ENCODE assay signal across 8 mouse cellular contexts in the genomic region with DNA sequence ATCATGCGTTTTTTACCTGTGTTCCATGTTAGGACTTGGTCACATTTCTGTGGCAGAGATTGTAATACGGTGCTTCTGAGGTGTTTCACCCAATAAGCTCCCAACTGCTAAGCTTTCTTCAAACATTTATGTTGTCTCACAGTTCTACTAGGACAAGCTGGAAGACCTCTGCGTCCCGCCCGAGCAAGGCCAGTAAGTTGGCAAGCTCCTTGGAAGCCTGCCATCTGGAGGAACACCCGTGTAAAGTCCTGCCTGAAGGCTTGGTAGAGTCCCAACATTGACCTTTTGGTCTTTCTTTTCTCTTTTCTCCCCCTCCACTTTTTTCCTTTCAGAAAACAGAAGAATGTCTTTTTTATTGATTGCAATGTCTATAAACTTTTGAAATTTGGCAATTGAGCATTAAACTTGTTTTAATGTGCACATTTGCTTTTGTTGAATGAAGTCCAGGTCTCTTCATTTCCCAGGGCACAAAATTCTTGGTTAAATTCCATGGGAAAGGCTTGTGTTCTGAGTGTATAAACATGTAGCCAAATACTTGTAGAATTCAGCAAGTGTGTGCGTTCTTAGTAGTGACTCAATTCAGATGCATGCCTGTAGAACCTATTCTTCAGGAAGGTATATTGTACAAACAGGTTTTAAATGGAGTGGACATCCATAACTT.
A peak's percentile ranks its signal among the peaks of the same experiment; 100 is the strongest.
DNase-seq lines count a peak whose midpoint lies in the region; ATAC-seq and TF ChIP-seq lines count a peak whose summit lies in the region.

No protein-coding gene starts in this region.

- 56% methylated on average over 7 of the region's 7 CpGs for WGBS in lung, embryonic 14.5 days

- intact Hi-C loops in gastrocnemius, postnatal 36 days (cut with DNase I) = no loop called here

- peak; percentile 42 for TF ChIP-seq CTCF in layer of hippocampus, adult 2 months (conservative IDR thresholded peaks at IDR 0.05)
- peak; percentile 29 for TF ChIP-seq CTCF in lung, embryonic 14.5 days (IDR thresholded peaks at IDR 0.05; ENCODE audit: low read depth)

- H3K36me3 ChIP-seq in lung, embryonic 14.5 days (ENCODE audit: insufficient read depth) = no peaks in the 10 kb centered on the region

- no peak overlapping the region for H3K9ac ChIP-seq in lung, embryonic 14.5 days

- DNase-seq in layer of hippocampus, adult 2 months (ENCODE audit: low spot score in 2 of 2) = peak; percentile 34
- no peak for DNase-seq in layer of hippocampus, postnatal 36 days
- DNase-seq in adrenal gland, postnatal 25 days = peak; percentile 84
- peak; percentile 10 to 13 for DNase-seq in gastrocnemius, postnatal 36 days
- DNase-seq in lung, embryonic 14.5 days = peak; percentile 73
- no peak for DNase-seq in thymus, postnatal 25 days
- no peak for DNase-seq in yolk sac, embryonic 10.5 days (ENCODE audit: low spot score)
- no peak for DNase-seq in spleen, postnatal 36 days (ENCODE audit: low spot score in 2 of 2)

- no peaks in the 10 kb centered on the region for H3K27me3 ChIP-seq in lung, embryonic 14.5 days (ENCODE audit: insufficient read depth, low read length)

- H3K4me3 ChIP-seq in layer of hippocampus, adult 2 months = no peak overlapping the region
- H3K4me3 ChIP-seq in lung, embryonic 14.5 days (ENCODE audit: low read depth, low read length) = no peak overlapping the region

- H3K27ac ChIP-seq in layer of hippocampus, adult 2 months = peak overlapping the region; percentile 11; the same call in 1 of the 2 replicates
- H3K27ac ChIP-seq in lung, embryonic 14.5 days (ENCODE audit: low read depth) = no peak overlapping the region

- H3K9me3 ChIP-seq in lung, embryonic 14.5 days (ENCODE audit: low read depth, low read length) = no peaks in the 10 kb centered on the region

- no peak overlapping the region for H3K4me2 ChIP-seq in lung, embryonic 14.5 days

- no peaks in the 10 kb centered on the region for H3K4me1 ChIP-seq in lung, embryonic 14.5 days (ENCODE audit: insufficient read depth)

- 0 out of 2 replicates have a peak, but pooled peaks have one; percentile 17 for ATAC-seq in lung, embryonic 14.5 days (ENCODE audit: insufficient read depth)

Comparison
In these comparisons a context has a peak if more than half of its experiments do, and no peak if none do; other contexts are left out.
1. DNase-seq: peak in layer of hippocampus, adult 2 months (2 of 2), adrenal gland, postnatal 25 days (single experiment), gastrocnemius, postnatal 36 days (2 of 2) and lung, embryonic 14.5 days (single experiment); none in layer of hippocampus, postnatal 36 days (0 of 2), thymus, postnatal 25 days (single experiment), yolk sac, embryonic 10.5 days (single experiment) and spleen, postnatal 36 days (0 of 2).